Mouse (Mus musculus) neural tube, embryonic 13.5 days (tissue): ENCODE measurements around the gene Zfand2b. TPM values are rescaled to one million over a fixed set of nuclear protein-coding genes. Genes with fewer than 3 reads are reported as not detected.

Experiments used
- ATAC-seq: fragments of 200-750 bp; cut with Nextera tagmentation; 2 replicates; pipeline ENCODE4 v1.8.0; 2017; ENCODE audit warnings: low read depth, mild to moderate bottlenecking, moderate TSS enrichment, moderate library complexity
- H3K27ac ChIP-seq: fragments of 300-500 bp; sonication (generic); replicated peaks from 2 replicates; pipeline ENCODE4 v1.5.1; 2015; ENCODE audit warnings: moderate library complexity, mild to moderate bottlenecking, inconsistent platforms
- H3K27me3 ChIP-seq: fragments of 300-500 bp; sonication (generic); 2 replicates; pipeline ENCODE4 v1.6.1; 2015; ENCODE audit warnings: mild to moderate bottlenecking, inconsistent platforms
- H3K36me3 ChIP-seq: fragments of 300-500 bp; sonication (generic); 2 replicates; pipeline ENCODE4 v1.6.1; 2015; ENCODE audit warnings: mild to moderate bottlenecking, inconsistent platforms
- H3K4me1 ChIP-seq: fragments of 300-500 bp; sonication (generic); replicated peaks from 2 replicates; pipeline ENCODE4 v1.6.1; 2015; ENCODE audit warnings: inconsistent platforms
- H3K4me2 ChIP-seq: fragments of 300-500 bp; sonication (generic); 2 replicates; pipeline ENCODE4 v1.6.1; 2015; ENCODE audit warnings: inconsistent platforms, mild to moderate bottlenecking, moderate library complexity
- H3K4me3 ChIP-seq: fragments of 300-500 bp; sonication (generic); 2 replicates; pipeline ENCODE4 v1.5.1; 2015; ENCODE audit warnings: mild to moderate bottlenecking, inconsistent platforms
- H3K9ac ChIP-seq: fragments of 300-500 bp; sonication (generic); 2 replicates; pipeline ENCODE4 v1.6.1; 2015; ENCODE audit warnings: moderate library complexity, mild to moderate bottlenecking, inconsistent platforms
- H3K9me3 ChIP-seq: fragments of 300-500 bp; sonication (generic); 2 replicates; pipeline ENCODE4 v1.6.1; 2016; ENCODE audit warnings: inconsistent platforms
- WGBS: fragments of 180-500 bp; shearing (Covaris S2); methylation state at CpG from one replicate; pipeline ENCODE4 v1.1.7; 2015; 5-methylcytosine and 5-hydroxymethylcytosine counted together
- polyA plus RNA-seq: library from polyadenylated mRNA; unstranded; fragments of >200 nt; fragmentation: Nextera tagmentation; extraction: Ambion mirVana; gene quantifications from 2 replicates; pipeline ENCODE4 v1.2.1, GENCODE M21; 2015

Zfand2b gene
- polyA plus RNA-seq, 1 experiment from 2014 or later: 45.9 TPM

DNA sequence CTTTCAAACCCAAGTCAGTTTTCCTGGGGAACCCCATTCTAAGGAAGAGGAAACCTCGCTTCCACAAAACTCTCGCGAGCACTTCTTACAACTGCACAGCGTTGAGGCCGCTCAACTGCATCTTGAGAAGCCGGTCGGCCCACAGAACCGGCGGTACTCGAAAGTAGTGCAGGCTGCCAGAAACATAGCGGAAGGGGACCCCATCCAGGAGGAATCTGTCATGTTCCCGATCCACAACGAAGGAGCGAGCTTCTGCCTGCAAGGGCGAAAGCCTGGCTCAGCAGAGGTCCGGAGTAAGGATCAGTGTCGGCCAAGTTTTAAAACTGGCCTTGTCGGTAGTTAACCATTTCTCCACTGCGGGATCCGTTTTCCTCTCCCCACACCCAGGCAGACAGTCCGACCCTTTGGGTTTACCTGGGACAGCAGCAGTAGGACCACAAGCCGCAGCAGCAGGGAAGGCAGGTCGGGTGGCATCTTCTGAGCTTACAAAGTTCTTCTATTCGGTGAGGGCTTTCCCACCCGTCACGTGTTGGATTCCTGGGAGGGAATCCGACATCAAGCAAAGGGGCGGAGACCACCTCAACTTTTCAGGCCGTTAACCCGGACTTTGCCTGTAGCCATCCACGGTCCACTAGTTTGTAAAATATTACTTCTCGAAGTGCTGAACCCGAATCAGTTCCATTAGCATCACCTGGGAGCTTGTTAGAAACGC, 40.7 kb downstream of the Zfand2b start:
- peaks cover 45% of the 10 kb centered on the region for H3K4me1 ChIP-seq
- peaks cover 23% of the 10 kb centered on the region for H3K36me3 ChIP-seq
- H3K4me3 ChIP-seq: peak overlapping the region; percentile 93
- no peak overlapping the region for H3K27ac ChIP-seq
- peak overlapping the region; percentile 60 for H3K9ac ChIP-seq
- WGBS: 14% methylated on average over 34 of the region's 34 CpGs
- no peak for ATAC-seq
- no peaks in the 10 kb centered on the region for H3K9me3 ChIP-seq
- H3K27me3 ChIP-seq: peaks cover 12% of the 10 kb centered on the region
- peak overlapping the region; percentile 96 for H3K4me2 ChIP-seq

DNA sequence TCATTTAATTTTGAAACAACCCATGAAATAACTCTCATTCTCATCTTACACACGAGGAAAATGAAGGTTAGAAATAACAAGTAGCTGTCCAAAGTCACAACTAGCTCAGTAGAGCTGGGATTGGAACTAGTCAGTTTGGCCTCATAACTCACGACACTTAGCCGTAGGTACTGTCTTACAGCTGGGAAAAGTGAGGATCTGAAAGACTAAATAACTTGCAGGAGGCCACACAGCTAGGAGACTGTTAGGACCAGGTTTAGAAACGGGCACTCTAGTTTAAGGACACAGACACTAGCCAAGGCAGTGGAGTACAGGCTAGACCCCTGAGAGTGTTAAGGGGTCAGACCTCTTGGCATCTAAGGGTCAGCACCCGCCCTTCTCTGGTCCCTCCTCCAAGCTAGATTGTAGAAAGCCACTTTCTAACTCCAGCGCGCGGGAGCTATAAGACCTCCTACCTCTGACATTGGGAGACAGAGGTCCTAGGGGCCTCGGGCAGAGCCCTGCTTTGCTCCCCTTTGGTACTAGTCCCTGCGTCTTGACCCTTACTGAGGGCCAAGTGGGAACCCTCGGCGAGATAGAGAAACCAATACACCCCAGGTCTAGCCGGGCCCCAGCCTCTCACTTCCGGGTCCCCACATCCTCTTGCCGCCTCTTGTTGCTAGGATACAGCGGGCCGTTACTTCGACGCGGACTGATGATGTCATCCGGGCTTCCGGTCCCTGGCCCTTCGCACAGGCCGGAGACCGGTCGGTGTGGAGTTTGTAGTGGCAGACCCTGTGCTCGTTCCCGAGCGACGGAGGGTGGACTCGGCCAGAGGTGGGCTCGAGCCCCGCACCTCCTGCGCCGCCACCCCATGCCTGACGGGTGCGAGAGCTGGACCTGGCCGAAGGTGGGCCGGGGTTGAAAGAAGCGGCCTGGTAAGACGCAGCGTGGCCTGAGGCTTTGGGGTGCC, 42.0 kb downstream of the Zfand2b start, which contains the start of the genes Glb1l and Stk16:
Gene Glb1l (minus strand): TSS at position 678 of the 952 bp plus-strand sequence.
Gene Stk16 (plus strand): TSS at position 703 of the 952 bp plus-strand sequence.
- Histone ChIP-seq H3K27ac (0 out of 2 replicates have a peak within 1 kb of the TSS, but pooled peaks have one; percentile 25), H3K36me3 (peaks cover 36% of the 10 kb centered on the region), H3K27me3 (peaks cover 12% of the 10 kb centered on the region), H3K4me2 (peak within 1 kb of the TSS; percentile 96), H3K9ac (peak within 1 kb of the TSS; percentile 96), H3K9me3 (no peaks in the 10 kb centered on the region), H3K4me1 (peaks cover 45% of the 10 kb centered on the region), H3K4me3 (peak within 1 kb of the TSS; percentile 93)
- peak; percentile 94 for ATAC-seq
- 6% methylated on average over 42 of the region's 42 CpGs for WGBS

DNA sequence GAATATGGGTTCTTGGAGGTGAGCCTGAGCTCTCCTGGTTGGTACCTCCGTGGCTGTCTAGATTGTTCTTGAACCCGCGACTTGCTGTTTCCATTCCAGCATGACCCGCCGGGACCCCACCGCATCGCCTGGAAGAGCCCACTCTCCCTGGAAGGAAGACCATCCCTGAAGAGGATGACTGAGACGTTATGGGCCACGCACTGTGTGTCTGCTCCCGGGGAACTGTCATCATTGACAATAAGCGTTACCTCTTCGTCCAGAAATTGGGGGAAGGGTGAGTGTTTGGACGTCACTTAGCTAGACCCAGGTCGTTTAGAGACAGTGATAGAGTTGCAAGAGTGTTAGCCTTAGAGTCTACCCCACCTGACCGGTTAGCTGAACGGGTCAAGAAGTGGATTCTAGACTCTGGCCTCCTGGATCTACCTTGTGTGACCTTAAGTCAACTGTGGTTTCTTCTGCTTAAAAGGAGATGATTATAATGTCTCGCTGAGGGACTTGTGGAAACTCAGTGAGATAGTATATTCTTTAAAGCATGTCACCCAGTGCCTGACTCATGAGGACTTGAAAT, 42.8 kb downstream of the Zfand2b start:
- Histone ChIP-seq H3K27ac (no peak overlapping the region), H3K36me3 (peaks cover 43% of the 10 kb centered on the region), H3K9me3 (no peaks in the 10 kb centered on the region), H3K27me3 (peaks cover 17% of the 10 kb centered on the region), H3K4me1 (peaks cover 45% of the 10 kb centered on the region), H3K9ac (peak overlapping the region; percentile 96), H3K4me2 (peak overlapping the region; percentile 96), H3K4me3 (peak overlapping the region; percentile 93)
- WGBS: 13% methylated on average over 17 of the region's 17 CpGs
- ATAC-seq: peak; percentile 23

DNA sequence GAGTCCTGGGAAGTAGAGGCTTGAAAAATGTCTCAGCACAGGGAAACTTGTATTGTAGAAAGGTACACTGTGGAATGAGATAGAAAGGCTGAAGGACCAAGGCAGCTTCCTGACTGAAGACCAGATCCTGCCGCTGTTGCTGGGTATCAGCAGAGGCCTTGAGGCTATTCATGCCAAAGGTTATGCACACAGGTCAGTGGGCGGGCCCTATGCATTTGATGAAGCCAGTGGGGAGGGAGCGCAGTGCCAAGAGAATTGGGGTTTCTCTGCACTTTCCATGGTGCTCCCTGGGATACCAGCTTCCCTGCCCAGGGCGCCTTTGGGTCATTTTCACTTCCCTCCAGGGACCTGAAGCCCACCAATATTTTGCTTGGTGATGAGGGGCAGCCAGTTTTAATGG, 44.1 kb downstream of the Zfand2b start:
- Histone ChIP-seq H3K27ac (no peak overlapping the region), H3K4me1 (peaks cover 45% of the 10 kb centered on the region), H3K36me3 (peaks cover 43% of the 10 kb centered on the region), H3K4me3 (no peak overlapping the region), H3K9me3 (no peaks in the 10 kb centered on the region), H3K9ac (peak overlapping the region; percentile 17; the same call in 1 of the 2 replicates), H3K27me3 (peaks cover 31% of the 10 kb centered on the region), H3K4me2 (no peak overlapping the region)
- ATAC-seq: no peak
- WGBS: 84% methylated on average over 4 of the region's 4 CpGs

DNA sequence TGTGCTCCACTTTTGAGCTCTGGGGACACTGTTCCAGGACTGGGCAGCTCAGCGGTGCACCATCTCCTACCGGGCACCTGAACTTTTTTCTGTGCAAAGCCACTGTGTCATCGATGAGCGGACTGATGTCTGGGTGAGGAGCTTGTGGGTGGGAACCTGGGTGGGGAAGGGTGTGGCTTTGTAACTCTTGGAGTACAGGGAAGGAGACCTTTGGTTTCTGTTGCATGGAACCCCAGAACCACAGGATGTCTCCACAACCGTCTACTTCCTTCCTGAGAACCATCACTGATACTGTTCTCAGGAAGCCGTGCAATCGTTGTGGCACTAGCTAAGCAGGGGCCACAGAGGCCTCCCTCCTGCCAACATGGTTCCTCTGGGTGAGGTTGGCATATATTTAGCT, 44.6 kb downstream of the Zfand2b start:
- peaks cover 46% of the 10 kb centered on the region for H3K4me1 ChIP-seq
- no peak for ATAC-seq
- H3K36me3 ChIP-seq: peaks cover 43% of the 10 kb centered on the region
- H3K4me3 ChIP-seq: no peak overlapping the region
- H3K9me3 ChIP-seq: no peaks in the 10 kb centered on the region
- H3K27me3 ChIP-seq: peaks cover 36% of the 10 kb centered on the region
- H3K27ac ChIP-seq: no peak overlapping the region
- no peak overlapping the region for H3K4me2 ChIP-seq
- WGBS: 92% methylated on average over 7 of the region's 7 CpGs
- H3K9ac ChIP-seq: peak overlapping the region; percentile 17; the same call in 1 of the 2 replicates

DNA sequence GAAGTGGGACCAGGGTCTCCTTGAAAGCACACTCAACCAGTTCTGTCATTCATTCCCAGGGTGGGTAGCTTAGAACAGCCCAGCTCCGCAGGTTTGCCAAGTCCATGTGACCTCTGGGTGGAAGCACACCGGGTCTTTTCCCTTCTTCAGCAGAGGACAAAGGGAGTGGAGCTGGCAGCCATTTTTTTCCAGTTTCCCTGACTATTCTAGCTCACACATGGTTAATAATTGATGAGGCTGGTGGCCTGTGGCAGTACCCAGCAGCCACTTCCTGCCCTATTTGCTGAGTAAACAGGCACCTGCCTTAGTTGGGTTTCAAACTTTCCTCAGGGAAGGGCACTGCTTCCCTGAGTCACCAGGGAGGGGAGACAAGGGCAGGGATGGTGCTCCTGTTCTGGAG, 46.0 kb downstream of the Zfand2b start:
- no peak overlapping the region for H3K4me3 ChIP-seq
- H3K9me3 ChIP-seq: no peaks in the 10 kb centered on the region
- no peak overlapping the region for H3K4me2 ChIP-seq
- peaks cover 43% of the 10 kb centered on the region for H3K36me3 ChIP-seq
- H3K9ac ChIP-seq: no peak overlapping the region
- H3K4me1 ChIP-seq: peaks cover 48% of the 10 kb centered on the region
- no peak overlapping the region for H3K27ac ChIP-seq
- WGBS: 76% methylated on average over 2 of the region's 2 CpGs
- H3K27me3 ChIP-seq: peaks cover 42% of the 10 kb centered on the region
- ATAC-seq: no peak

DNA sequence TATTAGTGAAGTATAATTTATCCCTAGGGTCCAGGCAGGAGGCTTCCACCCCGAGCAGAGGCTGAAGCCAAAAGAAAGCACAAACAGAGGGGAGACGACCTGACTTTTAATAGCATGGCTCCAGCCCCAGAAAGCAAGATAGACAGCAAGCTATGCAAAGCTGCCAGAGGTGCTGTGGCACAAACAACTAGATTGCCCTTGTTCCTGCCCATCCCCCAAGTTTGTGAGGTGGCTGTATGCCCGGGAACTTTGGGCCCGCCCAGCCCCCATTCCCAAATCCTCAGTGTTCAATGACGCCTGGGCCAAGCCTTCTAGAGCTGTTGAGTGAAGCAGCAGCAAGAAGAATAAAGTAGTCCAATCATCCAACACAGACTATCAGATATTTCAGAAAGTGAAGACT, 46.4 kb downstream of the Zfand2b start:
- no peak overlapping the region for H3K9ac ChIP-seq
- H3K9me3 ChIP-seq: no peaks in the 10 kb centered on the region
- H3K4me1 ChIP-seq: peaks cover 48% of the 10 kb centered on the region
- H3K4me2 ChIP-seq: no peak overlapping the region
- no peak overlapping the region for H3K4me3 ChIP-seq
- no peak overlapping the region for H3K27ac ChIP-seq
- no peak for ATAC-seq
- peaks cover 42% of the 10 kb centered on the region for H3K27me3 ChIP-seq
- WGBS: 74% methylated on average over 5 of the region's 5 CpGs
- H3K36me3 ChIP-seq: peaks cover 43% of the 10 kb centered on the region

DNA sequence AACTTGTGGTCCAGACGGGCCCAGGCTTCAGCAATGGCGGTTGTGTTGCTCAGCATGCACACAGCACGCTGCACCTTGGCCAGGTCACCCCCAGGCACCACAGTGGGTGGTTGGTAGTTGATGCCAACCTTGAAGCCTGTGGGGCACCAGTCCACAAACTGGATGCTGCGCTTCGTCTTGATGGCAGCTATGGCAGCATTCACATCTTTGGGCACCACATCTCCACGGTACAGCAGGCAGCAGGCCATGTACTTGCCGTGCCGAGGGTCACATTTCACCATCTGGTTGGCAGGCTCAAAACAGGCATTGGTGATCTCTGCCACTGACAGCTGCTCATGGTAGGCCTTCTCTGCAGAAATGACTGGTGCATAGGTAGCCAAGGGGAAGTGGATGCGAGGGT, 47.3 kb downstream of the Zfand2b start:
- whole genome bisulfite sequencing: 92% methylated on average over 9 of the region's 9 CpGs
- Histone ChIP-seq H3K9me3 (no peaks in the 10 kb centered on the region), H3K36me3 (peaks cover 43% of the 10 kb centered on the region), H3K4me1 (peaks cover 43% of the 10 kb centered on the region), H3K4me3 (no peak overlapping the region), H3K4me2 (no peak overlapping the region), H3K9ac (no peak overlapping the region), H3K27me3 (peaks cover 51% of the 10 kb centered on the region), H3K27ac (no peak overlapping the region)
- no peak for ATAC-seq

DNA sequence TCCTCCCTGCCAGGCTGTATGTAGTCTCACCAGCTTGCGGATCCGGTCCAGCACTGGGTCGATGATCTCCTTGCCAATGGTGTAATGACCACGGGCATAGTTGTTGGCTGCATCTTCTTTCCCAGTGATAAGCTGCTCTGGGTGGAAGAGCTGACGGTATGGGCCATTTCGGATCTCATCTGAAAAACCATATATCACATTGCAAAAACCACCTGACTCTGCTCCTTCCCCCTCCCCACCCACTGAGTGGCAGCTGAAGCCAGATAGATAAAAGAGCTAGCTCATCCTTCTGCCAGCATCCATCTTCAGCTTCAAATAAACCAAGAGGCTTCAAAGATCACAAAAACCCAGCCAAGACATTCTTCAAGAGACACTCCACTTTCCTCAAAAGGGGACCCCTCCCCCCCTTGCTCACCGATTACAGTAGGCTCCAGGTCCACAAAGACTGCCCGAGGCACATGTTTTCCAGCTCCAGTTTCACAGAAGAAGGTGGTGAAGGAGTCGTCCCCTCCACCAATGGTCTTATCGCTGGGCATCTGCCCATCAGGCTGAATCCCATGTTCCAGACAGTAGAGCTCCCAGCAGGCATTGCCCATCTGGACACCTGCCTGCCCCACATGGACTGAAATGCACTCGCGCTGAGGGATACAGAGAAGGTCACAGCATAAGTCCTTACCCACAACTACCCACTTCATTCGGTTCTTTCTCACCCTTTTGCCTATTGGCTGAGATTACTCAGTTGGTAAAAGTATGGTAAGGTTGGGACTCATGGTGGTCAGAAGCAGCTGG, 48.5 kb downstream of the Zfand2b start:
- Histone ChIP-seq H3K4me2 (no peak overlapping the region), H3K4me3 (no peak overlapping the region), H3K9me3 (no peaks in the 10 kb centered on the region), H3K27ac (no peak overlapping the region), H3K9ac (no peak overlapping the region), H3K4me1 (peaks cover 34% of the 10 kb centered on the region), H3K27me3 (peaks cover 63% of the 10 kb centered on the region), H3K36me3 (peaks cover 41% of the 10 kb centered on the region)
- WGBS: 79% methylated on average over 13 of the region's 13 CpGs
- ATAC-seq: no peak

DNA sequence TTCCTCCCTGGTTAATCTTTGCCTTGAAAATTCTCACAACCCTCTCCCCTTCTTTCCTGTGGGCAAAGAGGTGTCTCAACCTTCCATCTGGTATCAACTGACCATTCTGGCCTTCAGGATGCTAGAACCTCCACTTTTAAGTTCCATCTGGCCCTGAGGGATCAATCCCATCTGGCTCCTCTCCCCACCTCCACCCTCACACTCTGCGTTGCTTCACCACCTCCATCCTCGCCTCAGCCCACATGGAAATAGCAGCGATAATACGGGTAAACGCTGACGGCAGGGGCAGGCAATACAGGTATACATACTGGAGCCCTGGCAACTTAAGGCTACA, 49.4 kb downstream of the Zfand2b start:
- H3K36me3 ChIP-seq: peaks cover 33% of the 10 kb centered on the region
- no peak overlapping the region for H3K27ac ChIP-seq
- peaks cover 25% of the 10 kb centered on the region for H3K4me1 ChIP-seq
- no peak for ATAC-seq
- peaks cover 72% of the 10 kb centered on the region for H3K27me3 ChIP-seq
- 5% methylated on average over 6 of the region's 6 CpGs for WGBS
- H3K9ac ChIP-seq: 0 out of 2 replicates have a peak overlapping the region, but pooled peaks have one; percentile 69
- H3K4me2 ChIP-seq: peak overlapping the region; percentile 86
- no peaks in the 10 kb centered on the region for H3K9me3 ChIP-seq
- peak overlapping the region; percentile 54; the same call in 1 of the 2 replicates for H3K4me3 ChIP-seq

DNA sequence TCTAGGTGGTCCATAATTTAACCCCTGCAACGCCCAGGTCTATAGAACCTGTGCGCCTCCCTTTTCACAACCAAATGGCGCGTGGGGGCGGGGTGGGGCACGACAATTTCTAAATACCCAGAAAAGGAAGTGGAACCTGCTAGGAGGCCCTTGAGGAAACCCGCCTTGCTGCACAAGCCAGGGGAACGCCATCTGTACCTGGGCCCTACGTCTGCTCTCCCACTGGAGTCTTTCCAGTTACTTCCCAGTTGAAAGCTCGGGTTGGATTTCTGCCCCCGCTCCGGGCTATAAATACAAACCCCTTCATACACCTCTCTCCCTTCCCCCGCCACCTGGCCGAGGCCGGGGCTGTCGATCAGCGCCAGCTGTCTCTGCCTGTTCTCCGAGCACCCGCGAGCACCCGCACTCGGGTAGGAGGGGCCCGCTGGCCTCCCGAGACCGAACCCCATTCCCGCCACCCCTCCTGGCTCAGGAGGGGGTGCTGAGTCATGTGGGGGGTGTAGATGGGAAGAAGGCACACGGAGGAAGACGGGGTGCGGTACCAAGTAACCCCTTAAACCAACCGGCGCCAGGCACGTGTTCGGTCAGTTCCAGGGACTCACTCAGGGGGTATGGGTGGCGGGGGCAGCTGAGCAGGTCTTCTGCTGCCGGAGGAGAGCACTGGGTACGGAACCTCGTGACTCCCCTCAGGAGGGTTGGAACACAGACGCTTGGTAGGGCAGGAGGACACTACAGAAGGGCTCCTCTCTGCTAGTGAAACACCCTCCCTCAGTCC, 50.0 kb downstream of the Zfand2b start:
- peak overlapping the region; percentile 69 for H3K9ac ChIP-seq
- H3K27ac ChIP-seq: no peak overlapping the region
- H3K9me3 ChIP-seq: no peaks in the 10 kb centered on the region
- H3K4me3 ChIP-seq: peak overlapping the region; percentile 54
- peak; percentile 46 for ATAC-seq
- H3K36me3 ChIP-seq: peaks cover 28% of the 10 kb centered on the region
- peaks cover 78% of the 10 kb centered on the region for H3K27me3 ChIP-seq
- H3K4me2 ChIP-seq: peak overlapping the region; percentile 86
- WGBS: 1% methylated on average over 38 of the region's 38 CpGs
- H3K4me1 ChIP-seq: peaks cover 20% of the 10 kb centered on the region
